Mouse (Mus musculus): ENCODE results near the gene Rsph1.

DNA sequence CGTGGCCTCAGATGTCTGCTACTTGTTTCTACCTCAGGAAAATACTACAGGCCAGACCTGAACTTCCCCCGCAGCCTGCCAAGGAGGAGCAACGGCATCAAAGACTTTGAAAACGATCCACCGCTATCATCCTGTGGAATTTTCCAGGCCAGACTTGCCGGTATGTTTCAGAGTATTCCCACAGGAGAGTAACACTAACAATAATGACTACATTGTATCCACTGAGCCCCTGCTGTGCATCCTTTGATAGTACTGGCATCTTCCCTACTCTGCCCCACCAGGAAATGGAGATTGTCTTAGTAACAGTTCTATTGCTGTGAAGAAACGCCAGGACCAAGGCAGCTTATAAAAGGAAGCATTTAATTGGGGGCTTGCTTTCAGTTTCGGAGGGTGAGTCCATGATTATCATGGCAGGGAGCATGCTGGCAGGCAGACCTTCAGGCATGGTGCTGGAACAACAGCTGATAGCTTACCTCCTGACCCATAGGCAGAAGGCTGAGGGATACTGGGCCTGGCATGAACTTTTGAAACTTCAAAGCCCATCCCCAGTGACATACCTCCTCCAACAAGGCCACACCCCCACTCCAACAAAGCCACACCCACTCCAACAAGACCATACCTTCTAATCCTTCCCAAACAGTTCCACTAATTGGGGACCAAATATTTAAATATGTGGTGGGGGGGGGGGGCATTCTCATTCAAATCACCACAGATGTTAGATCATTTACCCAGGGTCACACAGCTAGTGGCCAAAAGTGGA is 44.8 kb downstream of the Rsph1 start:
- TF ChIP-seq CTCF (IDR thresholded peaks at IDR 0.05; ENCODE audit: borderline replicate concordance, insufficient read depth, low read length) (no peak), POLR2A (IDR thresholded peaks at IDR 0.05; ENCODE audit: low read depth, low read length) (no peak)
